Mouse (Mus musculus): ENCODE results near the gene B4galnt3. TPM values are rescaled to one million over a fixed set of nuclear protein-coding genes. Genes with fewer than 3 reads are reported as not detected.

B4galnt3 gene
- polyA plus RNA-seq, 1 experiment from 2014 or later = 0.59 TPM

DNA sequence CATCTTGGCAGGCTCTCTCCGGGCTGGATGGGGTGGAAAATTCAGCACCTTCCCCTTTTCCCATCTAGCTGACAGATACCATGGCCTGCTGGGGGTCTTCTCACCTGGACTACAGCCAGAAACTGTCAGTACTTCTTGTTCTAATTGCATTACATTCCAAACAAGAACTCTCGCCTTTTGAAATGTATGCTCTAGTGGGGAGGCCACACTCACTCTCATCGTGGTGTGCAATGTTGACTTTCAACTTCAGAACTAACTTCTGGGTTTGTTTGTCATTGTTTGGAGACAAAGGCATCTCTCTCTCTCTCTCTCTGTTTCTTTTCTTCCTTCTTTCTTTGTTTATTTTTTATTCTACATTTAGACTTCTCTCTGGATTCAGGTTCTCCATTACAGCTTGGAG lies 107.8 kb downstream of the B4galnt3 start:
- WGBS = 47% methylated on average over 3 of the region's 3 CpGs
- H3K9ac ChIP-seq = no peak overlapping the region
- no peaks in the 10 kb centered on the region for H3K27me3 ChIP-seq (replicated peaks)
- H3K36me3 ChIP-seq = no peaks in the 10 kb centered on the region
- no peak overlapping the region for H3K4me3 ChIP-seq
- peaks cover 48% of the 10 kb centered on the region for H3K4me1 ChIP-seq (replicated peaks)
- H3K27ac ChIP-seq (ENCODE audit: poor library complexity, severe bottlenecking) = no peak overlapping the region
- no peaks in the 10 kb centered on the region for H3K9me3 ChIP-seq (replicated peaks)
- no peak for ATAC-seq (ENCODE audit: insufficient number of reproducible peaks, low FRiP score)
- H3K4me2 ChIP-seq = no peak overlapping the region

DNA sequence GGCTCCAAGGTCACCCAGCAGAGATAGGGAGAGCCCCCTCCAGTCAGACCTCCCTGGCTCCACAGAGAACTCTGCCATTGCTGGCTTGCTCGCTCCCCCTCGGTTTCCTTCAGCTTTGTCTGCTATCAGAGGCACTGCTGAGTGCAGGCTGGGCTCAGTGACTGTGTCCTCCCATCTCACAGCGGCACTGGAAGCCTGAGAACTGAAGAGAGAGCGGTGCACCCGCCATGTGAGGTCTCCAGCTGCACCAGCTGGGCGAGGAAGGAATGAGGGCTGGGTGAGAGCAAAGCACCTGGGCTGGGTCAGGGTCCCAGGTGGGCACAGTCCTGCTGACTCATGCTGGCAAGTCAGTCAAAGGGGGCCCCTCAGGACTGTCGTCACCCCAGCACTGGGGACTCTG lies 108.6 kb downstream of the B4galnt3 start:
- peaks cover 39% of the 10 kb centered on the region for H3K4me1 ChIP-seq (replicated peaks)
- 46% methylated on average over 7 of the region's 7 CpGs for WGBS

DNA sequence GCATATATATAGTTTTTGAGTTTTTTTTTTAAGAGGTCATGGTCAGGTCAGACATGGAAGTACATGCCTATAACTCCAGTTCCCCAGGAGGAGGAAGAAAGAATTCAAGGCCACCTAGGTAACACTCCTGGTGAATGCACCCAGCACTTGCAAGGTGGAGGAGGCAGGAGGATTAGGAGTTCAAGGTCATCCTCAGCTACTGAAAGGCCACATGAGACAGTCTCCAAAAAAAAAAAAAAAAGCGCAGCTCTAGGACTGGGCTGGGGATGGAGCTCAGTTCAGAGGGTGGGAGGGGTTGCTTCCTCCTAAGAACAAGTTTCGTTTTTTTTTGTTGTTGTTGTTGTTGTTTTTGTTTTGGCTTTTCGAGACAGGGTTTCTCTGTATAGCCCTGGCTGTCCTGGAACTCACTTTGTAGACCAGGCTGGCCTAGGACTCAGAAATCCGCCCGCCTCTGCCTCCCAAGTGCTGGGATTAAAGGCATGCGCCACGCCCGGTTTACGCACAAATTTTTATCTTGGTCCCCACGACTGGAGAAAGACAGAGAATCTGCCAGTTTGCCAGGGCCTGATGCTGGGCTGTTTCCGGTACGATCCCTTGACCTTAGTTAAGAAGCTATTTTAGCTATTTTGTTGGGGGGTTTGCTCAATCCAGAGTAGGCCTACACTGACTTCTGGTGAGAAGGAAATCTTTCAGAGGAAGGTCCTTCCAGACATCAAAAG lies 109.2 kb downstream of the B4galnt3 start:
- no peak overlapping the region for H3K9ac ChIP-seq

More for the DNA sequence above, 108.6 kb downstream of the B4galnt3 start:
- Histone ChIP-seq H3K9ac (0 out of 2 replicates have a peak overlapping the region, but pooled peaks have one; percentile 9), H3K4me2 (no peak overlapping the region), H3K27me3 (replicated peaks) (no peaks in the 10 kb centered on the region), H3K4me3 (no peak overlapping the region), H3K27ac (ENCODE audit: poor library complexity, severe bottlenecking) (0 out of 2 replicates have a peak overlapping the region, but pooled peaks have one; percentile 30), H3K9me3 (replicated peaks) (no peaks in the 10 kb centered on the region), H3K36me3 (no peaks in the 10 kb centered on the region)
- ATAC-seq (ENCODE audit: insufficient number of reproducible peaks, low FRiP score) = no peak

DNA sequence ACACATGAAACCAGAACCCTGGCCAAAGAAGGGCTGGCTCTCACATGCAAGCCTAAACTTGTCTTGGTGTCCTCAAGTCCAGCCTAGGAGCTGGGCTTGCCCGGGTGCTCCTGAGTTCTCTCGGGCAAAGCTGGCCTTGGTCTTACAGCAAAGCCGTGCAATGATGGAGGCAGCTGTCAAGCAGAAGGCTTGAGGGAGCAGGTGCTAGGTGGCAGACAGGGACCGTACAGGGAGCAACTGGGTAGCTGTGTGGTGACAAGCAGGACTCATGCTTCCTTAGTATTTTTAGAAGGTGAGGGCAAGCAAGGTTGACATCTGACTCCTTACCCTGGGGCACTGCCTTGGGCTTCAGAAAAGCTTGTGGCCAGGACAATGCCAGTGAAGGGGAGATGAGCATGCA lies 110.6 kb downstream of the B4galnt3 start:
- Histone ChIP-seq H3K27me3 (replicated peaks) (no peaks in the 10 kb centered on the region), H3K4me2 (no peak overlapping the region), H3K36me3 (no peaks in the 10 kb centered on the region), H3K9me3 (replicated peaks) (no peaks in the 10 kb centered on the region), H3K4me3 (no peak overlapping the region), H3K27ac (ENCODE audit: poor library complexity, severe bottlenecking) (no peak overlapping the region), H3K4me1 (replicated peaks) (peaks cover 50% of the 10 kb centered on the region), H3K9ac (no peak overlapping the region)
- 69% methylated on average over 4 of the region's 4 CpGs for WGBS
- no peak for ATAC-seq (ENCODE audit: insufficient number of reproducible peaks, low FRiP score)

More for the DNA sequence above, 109.2 kb downstream of the B4galnt3 start:
- Histone ChIP-seq H3K4me1 (replicated peaks) (peaks cover 40% of the 10 kb centered on the region), H3K36me3 (no peaks in the 10 kb centered on the region), H3K27ac (ENCODE audit: poor library complexity, severe bottlenecking) (no peak overlapping the region), H3K4me3 (no peak overlapping the region), H3K27me3 (replicated peaks) (no peaks in the 10 kb centered on the region), H3K4me2 (no peak overlapping the region), H3K9me3 (replicated peaks) (no peaks in the 10 kb centered on the region)
- WGBS = 86% methylated on average over 12 of the region's 12 CpGs
- no peak for ATAC-seq (ENCODE audit: insufficient number of reproducible peaks, low FRiP score)

DNA sequence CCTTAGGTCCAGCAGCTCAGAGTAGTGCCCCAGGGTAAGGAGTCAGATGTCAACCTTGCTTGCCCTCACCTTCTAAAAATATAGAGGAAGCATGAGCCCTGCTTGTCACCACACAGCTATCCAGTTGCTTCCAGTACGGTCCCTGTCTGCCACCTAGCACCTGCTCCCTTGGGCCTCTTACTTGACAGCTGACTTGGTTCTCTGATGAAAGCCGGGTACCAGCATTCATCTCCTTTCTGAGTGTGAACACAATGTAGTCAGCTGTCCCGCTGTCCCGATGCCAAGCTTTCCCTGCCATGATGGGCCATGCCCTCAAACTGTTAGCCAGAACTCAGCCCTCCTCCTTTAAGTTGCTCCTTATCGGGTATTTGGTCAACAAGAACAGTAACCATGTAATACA lies 112.2 kb downstream of the B4galnt3 start:
- Histone ChIP-seq H3K27me3 (replicated peaks) (no peaks in the 10 kb centered on the region), H3K9ac (no peak overlapping the region), H3K36me3 (no peaks in the 10 kb centered on the region), H3K27ac (ENCODE audit: poor library complexity, severe bottlenecking) (no peak overlapping the region), H3K4me1 (replicated peaks) (peaks cover 34% of the 10 kb centered on the region), H3K9me3 (replicated peaks) (no peaks in the 10 kb centered on the region), H3K4me3 (no peak overlapping the region), H3K4me2 (no peak overlapping the region)
- peak; percentile 31; the same call in 1 of the 2 replicates for ATAC-seq (ENCODE audit: insufficient number of reproducible peaks, low FRiP score)
- WGBS = 57% methylated on average over 5 of the region's 5 CpGs

DNA sequence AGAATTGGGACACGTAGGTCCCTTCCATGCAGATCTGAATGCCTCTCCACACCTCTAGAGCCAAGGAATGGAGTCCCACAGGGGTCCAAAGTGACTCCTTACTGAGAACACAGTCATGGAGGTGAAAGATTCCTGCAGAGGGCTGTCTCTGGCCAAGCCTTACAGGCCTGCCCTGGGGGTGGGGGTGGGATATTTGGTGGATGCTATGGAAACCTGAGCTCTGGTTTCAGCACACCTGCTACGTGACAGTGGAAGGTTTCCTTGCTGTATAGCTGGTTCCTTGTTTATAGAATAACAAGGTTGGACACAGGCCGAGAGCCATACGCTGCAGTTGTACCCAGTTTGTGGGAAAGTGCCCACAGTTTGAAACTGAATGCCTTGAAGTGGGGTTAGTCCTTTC lies 113.9 kb downstream of the B4galnt3 start:
- H3K9ac ChIP-seq = no peak overlapping the region
- H3K9me3 ChIP-seq (replicated peaks) = no peaks in the 10 kb centered on the region
- H3K4me2 ChIP-seq = no peak overlapping the region
- ATAC-seq (ENCODE audit: insufficient number of reproducible peaks, low FRiP score) = no peak
- H3K36me3 ChIP-seq = no peaks in the 10 kb centered on the region
- no peak overlapping the region for H3K4me3 ChIP-seq
- H3K27ac ChIP-seq (ENCODE audit: poor library complexity, severe bottlenecking) = 0 out of 2 replicates have a peak overlapping the region, but pooled peaks have one; percentile 5
- H3K4me1 ChIP-seq (replicated peaks) = peaks cover 24% of the 10 kb centered on the region
- WGBS = 71% methylated on average over 4 of the region's 4 CpGs
- H3K27me3 ChIP-seq (replicated peaks) = no peaks in the 10 kb centered on the region

DNA sequence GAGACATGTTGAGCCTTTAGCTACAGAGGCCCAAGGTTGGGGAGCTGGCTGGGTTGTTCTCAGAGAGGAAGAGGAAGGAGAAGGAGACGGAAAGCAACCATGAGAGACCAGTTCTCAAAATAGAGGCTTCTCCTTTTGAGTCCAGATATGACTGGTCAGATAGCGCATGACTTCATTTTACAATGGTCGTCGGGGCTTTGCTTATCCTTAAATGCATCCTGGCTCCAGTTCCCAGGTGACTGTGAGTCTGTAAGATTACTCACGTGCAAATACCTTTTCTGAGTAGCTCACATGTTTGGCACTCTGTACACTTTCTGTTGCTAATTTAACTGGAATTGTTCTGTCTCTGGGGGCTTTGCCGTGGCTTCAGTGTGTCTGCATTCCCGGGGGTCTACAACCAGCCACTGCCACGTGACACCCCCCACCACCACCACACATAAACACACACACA lies 114.6 kb downstream of the B4galnt3 start:
- Histone ChIP-seq H3K36me3 (no peaks in the 10 kb centered on the region), H3K4me3 (no peak overlapping the region), H3K4me2 (no peak overlapping the region), H3K9me3 (replicated peaks) (no peaks in the 10 kb centered on the region), H3K27ac (ENCODE audit: poor library complexity, severe bottlenecking) (no peak overlapping the region), H3K9ac (no peak overlapping the region), H3K27me3 (replicated peaks) (no peaks in the 10 kb centered on the region), H3K4me1 (replicated peaks) (peaks cover 27% of the 10 kb centered on the region)
- ATAC-seq (ENCODE audit: insufficient number of reproducible peaks, low FRiP score) = no peak
- WGBS = 55% methylated on average over 8 of the region's 8 CpGs

DNA sequence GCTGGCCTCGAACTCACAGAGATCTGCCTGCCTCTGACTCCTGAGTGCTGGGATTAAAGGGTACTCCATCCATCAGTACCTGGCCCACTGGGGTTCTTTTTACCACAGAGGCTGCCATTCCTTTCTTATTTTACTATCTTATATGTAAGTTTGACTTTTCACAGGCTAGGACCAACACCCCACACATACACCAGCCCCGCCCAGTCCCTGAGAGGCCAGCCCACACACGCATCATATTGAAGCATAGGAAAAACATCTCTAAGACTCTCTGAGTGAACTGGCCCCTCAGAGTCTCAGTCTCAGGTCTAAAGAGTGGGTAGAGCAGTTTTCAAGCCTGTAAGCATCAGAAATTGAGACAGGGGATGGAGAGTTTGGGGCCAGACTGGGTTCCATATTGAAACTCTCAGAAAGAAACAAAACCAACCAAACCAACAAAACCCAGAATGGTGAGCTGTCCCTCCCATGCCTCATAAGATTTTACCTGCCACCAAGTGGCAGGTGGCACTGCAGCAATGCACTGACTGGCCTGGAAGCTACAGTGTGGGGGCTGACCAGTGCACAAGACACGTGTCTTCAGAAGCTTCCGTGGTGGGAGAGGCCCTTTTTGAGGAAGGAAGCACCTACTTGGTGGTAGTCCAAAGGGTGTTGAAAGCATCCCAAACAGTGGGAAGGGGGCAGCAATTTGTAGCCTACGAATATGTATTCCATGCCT lies 115.2 kb downstream of the B4galnt3 start:
- Histone ChIP-seq H3K4me3 (no peak overlapping the region), H3K27ac (ENCODE audit: poor library complexity, severe bottlenecking) (no peak overlapping the region), H3K27me3 (replicated peaks) (no peaks in the 10 kb centered on the region), H3K9me3 (replicated peaks) (no peaks in the 10 kb centered on the region), H3K36me3 (no peaks in the 10 kb centered on the region), H3K9ac (no peak overlapping the region), H3K4me1 (replicated peaks) (peaks cover 33% of the 10 kb centered on the region), H3K4me2 (no peak overlapping the region)
- no peak for ATAC-seq (ENCODE audit: insufficient number of reproducible peaks, low FRiP score)
- WGBS = 86% methylated on average over 6 of the region's 6 CpGs

DNA sequence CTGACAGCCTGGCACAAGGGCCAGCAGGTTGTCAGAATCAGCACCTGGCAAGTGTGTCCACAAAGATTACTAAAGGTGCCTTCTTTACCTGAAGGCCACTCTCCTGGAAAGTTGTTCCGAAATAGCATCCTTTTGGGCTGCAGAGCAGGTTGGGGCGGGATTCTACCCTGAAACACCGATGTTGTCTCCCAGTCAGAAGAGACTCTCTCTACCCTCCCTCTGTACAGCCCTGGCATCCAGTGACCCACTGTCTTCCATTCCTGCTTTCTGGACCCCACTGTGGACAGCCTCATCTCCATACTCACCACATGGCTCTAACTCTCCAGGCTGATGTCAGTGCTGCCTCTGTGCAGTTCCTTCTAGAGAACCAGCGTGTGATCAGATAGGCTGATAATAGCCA lies 118.7 kb downstream of the B4galnt3 start:
- H3K4me2 ChIP-seq = no peak overlapping the region
- H3K9ac ChIP-seq = no peak overlapping the region
- ATAC-seq (ENCODE audit: insufficient number of reproducible peaks, low FRiP score) = no peak

DNA sequence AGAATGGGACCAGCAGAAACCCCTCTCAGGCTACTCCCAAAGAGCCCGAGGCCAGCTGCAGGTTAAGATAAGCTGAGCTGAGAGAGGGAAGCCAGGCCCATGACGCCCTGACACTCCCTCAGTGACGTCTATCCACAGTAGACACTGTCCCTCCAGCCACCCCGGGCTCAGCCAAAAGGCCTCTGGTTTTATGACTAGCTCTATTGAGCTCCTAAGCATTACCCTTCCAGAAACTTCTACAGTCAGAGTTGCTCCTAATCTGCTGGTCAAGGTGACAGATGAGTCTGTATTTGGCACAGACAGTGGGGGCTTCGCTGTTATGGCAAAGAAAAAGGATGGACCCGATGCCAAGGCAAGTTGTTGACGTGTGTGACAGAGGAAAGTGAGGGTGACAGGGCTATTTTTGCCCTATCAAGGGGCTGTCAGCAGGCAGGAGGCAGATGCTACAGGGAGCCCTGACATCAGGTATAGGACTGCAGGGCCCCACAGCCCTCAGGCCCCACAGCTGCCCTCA lies 119.7 kb downstream of the B4galnt3 start:
- no peak overlapping the region for H3K4me3 ChIP-seq
- peak; percentile 98 for ATAC-seq (ENCODE audit: insufficient number of reproducible peaks, low FRiP score)
- WGBS = 12% methylated on average over 7 of the region's 7 CpGs

More for the DNA sequence above, 118.7 kb downstream of the B4galnt3 start:
- Histone ChIP-seq H3K27me3 (replicated peaks) (no peaks in the 10 kb centered on the region), H3K27ac (ENCODE audit: poor library complexity, severe bottlenecking) (peak overlapping the region; percentile 92), H3K36me3 (no peaks in the 10 kb centered on the region), H3K9me3 (replicated peaks) (no peaks in the 10 kb centered on the region), H3K4me3 (no peak overlapping the region), H3K4me1 (replicated peaks) (peaks cover 48% of the 10 kb centered on the region)
- 92% methylated on average over 4 of the region's 4 CpGs for WGBS

DNA sequence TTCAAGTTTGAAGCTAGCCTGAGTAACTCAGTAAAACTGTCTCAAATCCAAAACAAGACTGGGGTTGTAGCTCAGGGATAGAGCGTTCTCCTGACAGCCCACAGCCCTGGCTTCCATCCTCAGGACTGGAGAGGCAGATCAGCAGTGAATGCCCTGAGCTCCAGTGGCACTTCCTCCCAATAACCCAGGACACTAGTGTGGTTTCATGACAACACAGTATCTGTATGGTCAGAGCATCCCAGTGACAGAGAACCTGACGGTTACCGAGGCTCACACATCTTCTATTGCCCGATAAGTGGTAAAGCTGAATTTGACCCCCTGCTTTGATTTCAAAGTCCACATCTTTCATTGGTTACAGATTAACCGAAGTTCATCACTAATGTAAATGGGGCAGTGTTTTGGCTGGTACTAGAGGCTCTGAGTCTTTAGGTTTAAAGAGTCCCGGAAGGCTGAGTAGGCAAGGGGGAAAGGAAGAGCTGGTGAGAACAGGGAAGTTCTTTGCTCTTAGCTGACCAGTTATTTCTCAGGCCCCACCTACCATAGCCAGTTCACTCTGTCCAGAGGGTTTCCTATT lies 120.2 kb downstream of the B4galnt3 start:
- no peak overlapping the region; the same call in 1 of the 2 replicates for H3K4me2 ChIP-seq
- 60% methylated on average over 6 of the region's 6 CpGs for WGBS
- H3K4me1 ChIP-seq (replicated peaks) = peaks cover 33% of the 10 kb centered on the region
- H3K27me3 ChIP-seq (replicated peaks) = no peaks in the 10 kb centered on the region
- H3K36me3 ChIP-seq = no peaks in the 10 kb centered on the region
- peak overlapping the region; percentile 92 for H3K27ac ChIP-seq (ENCODE audit: poor library complexity, severe bottlenecking)
- H3K4me3 ChIP-seq = no peak overlapping the region
- H3K9ac ChIP-seq = no peak overlapping the region
- no peak for ATAC-seq (ENCODE audit: insufficient number of reproducible peaks, low FRiP score)
- H3K9me3 ChIP-seq (replicated peaks) = no peaks in the 10 kb centered on the region

More for the DNA sequence above, 119.7 kb downstream of the B4galnt3 start:
- no peaks in the 10 kb centered on the region for H3K36me3 ChIP-seq
- H3K27ac ChIP-seq (ENCODE audit: poor library complexity, severe bottlenecking) = peak overlapping the region; percentile 92
- peaks cover 38% of the 10 kb centered on the region for H3K4me1 ChIP-seq (replicated peaks)
- peak overlapping the region; percentile 13 for H3K4me2 ChIP-seq
- no peak overlapping the region for H3K9ac ChIP-seq
- H3K9me3 ChIP-seq (replicated peaks) = no peaks in the 10 kb centered on the region
- no peaks in the 10 kb centered on the region for H3K27me3 ChIP-seq (replicated peaks)

Data from heart, embryonic 12.5 days (tissue).